Mouse (Mus musculus): ENCODE measurements at regions not wholly inside any gene's neighbourhood (a gene's known extent, or its start where the extent isn't known, plus 50 kb on each side); places are given as distances from the start of the nearest gene placed in this dataset.

DNA sequence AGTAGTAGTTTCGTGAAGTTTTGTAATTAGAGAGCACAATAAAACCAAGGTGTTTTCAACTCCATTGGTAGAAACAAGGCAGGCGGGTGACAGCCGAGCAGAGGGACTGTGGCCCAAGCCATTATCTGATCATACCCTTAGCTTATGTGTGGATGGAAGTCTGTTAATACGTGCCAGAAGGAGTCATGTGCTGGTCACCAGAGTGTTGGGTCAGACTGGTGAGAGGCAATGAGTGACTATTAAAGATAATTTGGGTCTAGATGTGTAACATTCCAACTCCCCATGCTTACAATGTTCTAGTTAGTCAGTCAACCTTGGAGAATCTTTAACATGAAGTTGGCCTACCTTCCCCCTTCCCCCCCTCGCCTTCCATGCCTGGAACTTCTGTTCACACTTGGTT is 151.1 kb upstream of the Tsc22d1 start:
- TF ChIP-seq CTCF (IDR thresholded peaks at IDR 0.05; ENCODE audit: low read depth): no peak
- TF ChIP-seq EP300 (IDR thresholded peaks at IDR 0.05; ENCODE audit: low read depth): no peak

Measured in liver, embryonic 14.5 days (tissue).